Mouse (Mus musculus): ENCODE results near the gene Gm5128.
"Not testable (repeated sequence)": the region's sequence is repeated elsewhere in the genome, so short reads cannot be mapped to it uniquely, and the experiment has no call there.

The Gm5128 gene

GRCm38 (mm10) chrX:135372984-135373383, at the start of gene Gm5128:
Gm5128 (plus strand) TSS chrX:135373284.
- not testable (repeated sequence) for DNase-seq (ENCODE audit: low read depth, low spot score)

DNA sequence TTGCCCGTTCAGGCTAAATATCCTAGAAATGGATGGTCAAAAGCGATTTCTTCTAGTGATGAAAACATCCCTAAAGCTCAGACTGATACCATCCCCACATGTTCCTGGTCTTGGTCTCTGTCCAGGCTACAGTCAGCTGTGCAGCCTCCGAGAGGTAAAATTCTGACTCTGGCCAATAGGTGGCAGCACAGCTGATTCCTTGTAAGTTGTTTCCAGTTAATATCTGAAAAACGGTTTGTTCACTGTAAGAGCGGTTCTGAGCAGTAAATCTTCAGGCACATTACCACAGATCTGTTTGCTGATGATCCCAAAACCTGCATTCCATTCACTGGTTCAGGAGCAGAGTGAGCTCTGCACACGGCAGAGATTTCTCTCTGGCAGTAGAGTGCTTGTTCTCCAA, 12.4 kb upstream of the Gm5128 start:
- DNase-seq (ENCODE audit: low read depth, low spot score), result not testable (repeated sequence)

DNA sequence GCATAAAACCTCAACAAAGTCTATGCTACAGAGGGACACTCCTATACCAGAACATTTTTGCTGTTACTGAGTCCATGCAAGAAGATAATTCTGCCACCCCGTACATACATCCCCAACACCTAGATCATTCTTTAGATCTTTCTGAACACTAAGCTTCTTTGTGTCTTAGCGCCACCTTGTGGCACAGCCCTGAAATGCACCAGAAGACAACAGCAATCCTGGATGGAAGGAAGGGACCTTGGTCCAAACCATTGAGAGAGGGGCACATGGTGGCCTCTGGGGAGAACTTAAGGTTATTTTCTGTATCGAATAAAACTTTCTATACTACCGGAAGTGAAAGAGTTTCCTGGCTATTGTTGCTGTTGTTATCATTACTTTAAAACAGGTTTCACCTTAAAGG, 11.1 kb upstream of the Gm5128 start:
- not testable (repeated sequence) for DNase-seq (ENCODE audit: low read depth, low spot score)

- not testable (repeated sequence) for DNase-seq (ENCODE audit: low read depth, low spot score)
These were observed 30.5 kb downstream of the Gm5128 start for GRCm38 (mm10) chrX:135403578-135403977.

DNA sequence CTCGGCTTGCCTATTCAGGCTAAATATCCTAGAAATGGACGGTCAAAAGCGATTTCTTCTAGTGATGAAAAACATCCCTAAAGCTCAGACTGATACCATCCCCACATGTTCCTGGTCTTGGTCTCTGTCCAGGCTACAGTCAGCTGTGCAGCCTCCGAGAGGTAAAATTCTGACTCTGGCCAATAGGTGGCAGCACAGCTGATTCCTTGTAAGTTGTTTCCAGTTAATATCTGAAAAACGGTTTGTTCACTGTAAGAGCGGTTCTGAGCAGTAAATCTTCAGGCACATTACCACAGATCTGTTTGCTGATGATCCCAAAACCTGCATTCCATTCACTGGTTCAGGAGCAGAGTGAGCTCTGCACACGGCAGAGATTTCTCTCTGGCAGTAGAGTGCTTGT, 48.1 kb downstream of the Gm5128 start:
- DNase-seq (ENCODE audit: low read depth, low spot score), result not testable (repeated sequence)

DNA sequence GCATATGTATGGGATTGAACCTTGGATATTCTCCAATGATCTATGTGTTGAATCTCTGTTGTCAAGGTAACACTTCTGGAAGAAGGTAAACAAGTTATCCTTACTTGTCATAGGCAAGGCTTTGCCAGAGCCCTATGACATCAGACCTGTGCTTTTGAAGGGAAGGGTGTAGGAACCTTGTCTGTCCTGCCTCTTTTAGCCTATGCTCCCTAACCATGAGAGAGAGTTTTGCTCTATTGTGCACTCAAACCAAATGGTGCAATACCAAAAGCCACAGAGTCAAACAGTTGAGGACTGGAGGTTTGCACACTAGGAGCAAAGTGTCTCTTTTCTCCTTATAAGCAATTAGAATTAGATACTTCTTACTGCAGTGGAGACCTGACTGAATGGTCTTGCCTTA, 48.7 kb downstream of the Gm5128 start:
- not testable (repeated sequence) for DNase-seq (ENCODE audit: low read depth, low spot score)

DNA sequence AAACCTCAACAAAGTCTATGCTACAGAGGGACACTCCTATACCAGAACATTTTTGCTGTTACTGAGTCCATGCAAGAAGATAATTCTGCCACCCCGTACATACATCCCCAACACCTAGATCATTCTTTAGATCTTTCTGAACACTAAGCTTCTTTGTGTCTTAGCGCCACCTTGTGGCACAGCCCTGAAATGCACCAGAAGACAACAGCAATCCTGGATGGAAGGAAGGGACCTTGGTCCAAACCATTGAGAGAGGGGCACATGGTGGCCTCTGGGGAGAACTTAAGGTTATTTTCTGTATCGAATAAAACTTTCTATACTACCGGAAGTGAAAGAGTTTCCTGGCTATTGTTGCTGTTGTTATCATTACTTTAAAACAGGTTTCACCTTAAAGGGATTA, 49.4 kb downstream of the Gm5128 start:
- DNase-seq (ENCODE audit: low read depth, low spot score), result not testable (repeated sequence)
